Mouse (Mus musculus): ENCODE data around the gene S100a7a. TPM values are rescaled to one million over a fixed set of nuclear protein-coding genes. Genes with fewer than 3 reads are reported as not detected.

The S100a7a gene
- polyA plus RNA-seq, 1 experiment, result 0.39 TPM

GRCm38 (mm10) chr3:90627807-90628206 lies 26.0 kb upstream of the S100a7a start:
- DNase-seq (ENCODE audit: low read depth), result no peak

DNA sequence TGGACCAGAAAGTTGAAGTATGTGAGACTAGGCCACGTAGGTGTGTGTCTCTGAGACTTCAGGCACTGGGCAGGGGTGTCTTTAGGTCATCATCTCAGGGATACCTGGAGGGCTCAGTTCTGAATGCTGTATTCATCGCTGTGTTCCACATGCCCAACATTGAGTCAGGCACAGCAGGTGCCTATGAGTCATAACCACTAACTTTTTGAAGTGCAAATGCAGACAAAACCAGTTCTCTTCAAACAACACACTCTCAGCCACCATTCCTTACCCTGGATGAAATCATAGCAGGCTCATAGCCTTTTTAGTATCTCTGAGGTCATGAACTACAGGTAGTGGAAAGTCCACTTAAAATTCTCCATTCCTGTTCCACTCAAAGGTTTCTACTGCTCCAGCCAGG lies 24.5 kb upstream of the S100a7a start:
- DNase-seq (ENCODE audit: low read depth), result no peak

DNA sequence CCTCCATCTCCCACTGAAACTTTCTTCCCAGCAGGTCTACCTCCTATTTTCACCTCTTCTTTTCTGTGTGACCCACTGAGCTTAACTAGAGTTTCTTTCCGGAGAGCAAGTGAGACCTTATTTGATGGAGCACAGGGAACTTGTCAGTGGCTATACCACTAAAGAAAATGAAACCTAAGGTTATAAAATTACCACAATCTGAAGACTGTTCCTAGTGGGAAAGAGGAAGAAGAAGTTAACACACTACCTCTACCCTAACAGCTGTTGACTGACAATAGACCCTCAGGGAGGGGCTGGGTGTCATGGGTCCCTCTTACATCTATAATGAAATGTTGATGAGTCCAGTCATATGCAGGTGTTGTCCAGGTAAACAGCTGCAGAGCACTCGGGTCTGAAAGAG lies 21.8 kb upstream of the S100a7a start:
- no peak for DNase-seq (ENCODE audit: low read depth)

DNA sequence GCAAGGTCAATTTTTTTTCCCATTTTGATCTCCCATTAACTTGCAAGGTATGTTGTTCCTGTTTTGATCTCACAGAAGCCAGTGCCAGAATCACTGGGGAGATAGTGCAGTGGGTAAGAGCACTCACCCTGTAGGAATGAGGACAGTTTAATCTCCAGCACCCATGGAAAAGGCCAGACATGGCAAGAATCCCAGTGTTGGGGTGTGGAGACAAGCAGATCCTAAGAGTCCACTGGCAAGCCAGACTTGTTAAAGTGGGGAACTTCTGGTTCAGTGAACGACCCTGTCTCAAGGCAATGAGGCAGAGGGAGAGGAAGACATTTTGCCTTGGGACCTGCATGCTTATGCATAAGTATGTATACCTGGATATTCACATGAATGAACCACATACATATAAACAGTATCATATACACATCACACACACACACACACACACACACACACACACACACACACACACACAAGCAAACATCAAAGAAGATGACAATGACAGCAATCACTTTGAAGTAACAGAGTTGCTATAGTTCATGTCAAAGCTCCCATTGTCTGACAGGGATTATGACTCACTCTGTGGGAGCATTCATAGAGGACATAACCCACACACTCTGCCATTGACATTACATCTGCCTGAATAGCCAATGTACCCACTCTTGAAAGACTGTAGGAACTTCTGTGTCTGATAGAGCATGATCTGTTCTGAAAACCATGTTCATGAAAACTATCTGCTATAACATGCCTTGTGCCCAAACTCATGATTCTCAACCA lies 15.1 kb upstream of the S100a7a start:
- no peak for DNase-seq (ENCODE audit: low read depth)

- no peak for DNase-seq (ENCODE audit: low read depth)
Observed at GRCm38 (mm10) chr3:90639511-90640154, 14.2 kb upstream of the S100a7a start.

DNA sequence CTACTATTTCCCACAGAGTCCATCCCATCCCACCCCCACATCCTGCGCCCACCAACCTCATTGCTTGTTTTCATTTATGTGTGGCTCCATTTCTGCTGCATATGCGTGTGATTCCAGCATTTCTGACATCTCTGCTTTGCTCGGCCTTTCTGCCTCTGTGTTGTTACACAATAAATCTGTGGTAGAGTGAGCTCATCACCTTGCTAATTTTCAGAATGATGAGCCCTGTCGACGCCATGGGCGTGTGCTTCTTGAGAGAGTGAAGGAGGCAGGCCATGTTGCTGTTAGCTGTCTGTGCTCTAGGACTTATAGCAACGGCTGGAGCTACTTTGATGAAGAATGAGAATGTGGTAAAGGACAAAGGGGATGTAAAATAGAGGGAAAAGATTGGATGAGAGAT lies 12.8 kb upstream of the S100a7a start:
- no peak for DNase-seq (ENCODE audit: low read depth)

DNA sequence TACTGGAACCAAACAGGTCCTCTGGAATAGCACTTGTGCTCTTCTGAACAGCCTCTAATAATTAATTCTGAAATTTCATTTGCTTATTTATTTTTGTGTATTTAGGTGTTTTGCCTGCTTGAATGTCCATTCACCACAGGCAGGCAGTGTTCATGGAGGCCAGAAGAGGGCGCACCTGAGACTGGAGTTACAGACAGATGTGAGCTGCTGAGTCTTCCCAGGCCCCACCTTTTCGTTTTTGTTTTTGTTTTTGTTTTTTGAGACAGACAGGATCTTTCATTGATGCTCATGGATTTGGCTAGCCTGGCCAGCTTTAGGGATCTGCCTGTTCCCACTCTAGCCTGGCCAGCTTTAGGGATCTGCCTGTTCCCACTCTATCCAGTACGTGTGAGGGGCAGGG lies 9.6 kb upstream of the S100a7a start:
- DNase-seq (ENCODE audit: low read depth), result no peak

- DNase-seq (ENCODE audit: low read depth), result peak; percentile 68
Observed at GRCm38 (mm10) chr3:90647291-90647690, 6.5 kb upstream of the S100a7a start.

DNA sequence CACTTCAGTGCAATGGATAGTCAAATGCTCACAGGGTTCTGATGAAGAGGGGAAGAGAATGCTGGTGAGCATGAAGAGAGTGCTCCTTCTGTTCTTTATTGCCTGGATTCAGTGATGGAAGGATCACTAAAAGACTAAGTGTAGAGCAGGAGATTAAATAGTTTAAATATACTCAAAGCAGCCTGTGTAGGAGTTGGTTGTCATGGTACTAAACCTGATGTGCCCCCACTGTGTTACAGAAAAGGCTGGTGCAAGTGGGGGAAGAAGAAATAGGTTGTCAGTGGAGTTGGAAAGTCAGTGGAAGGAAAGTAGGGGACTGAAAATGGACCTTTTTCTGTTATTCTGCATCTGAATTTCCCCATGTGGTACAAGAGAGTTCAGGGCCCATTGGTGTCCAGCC lies 4.8 kb upstream of the S100a7a start:
- DNase-seq (ENCODE audit: low read depth), result no peak

DNA sequence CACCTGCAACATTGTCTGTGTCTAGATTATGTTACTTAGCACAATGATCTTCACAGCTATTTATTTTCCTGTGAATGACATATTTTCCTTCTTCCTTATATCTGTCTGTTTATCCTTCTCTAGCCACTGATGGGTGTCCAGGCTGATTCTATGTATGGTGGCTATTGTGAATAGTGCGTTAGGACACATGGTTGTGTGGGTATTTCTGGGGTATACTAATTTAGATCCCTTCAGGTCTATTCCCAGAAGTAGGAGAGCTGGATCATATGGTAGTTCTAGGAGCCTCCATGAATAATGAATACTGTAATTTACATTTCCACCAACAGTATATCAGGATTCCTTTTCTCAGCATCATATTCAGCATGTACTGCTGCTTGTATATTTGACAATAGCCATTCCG lies 4.0 kb upstream of the S100a7a start:
- no peak for DNase-seq (ENCODE audit: low read depth)

DNA sequence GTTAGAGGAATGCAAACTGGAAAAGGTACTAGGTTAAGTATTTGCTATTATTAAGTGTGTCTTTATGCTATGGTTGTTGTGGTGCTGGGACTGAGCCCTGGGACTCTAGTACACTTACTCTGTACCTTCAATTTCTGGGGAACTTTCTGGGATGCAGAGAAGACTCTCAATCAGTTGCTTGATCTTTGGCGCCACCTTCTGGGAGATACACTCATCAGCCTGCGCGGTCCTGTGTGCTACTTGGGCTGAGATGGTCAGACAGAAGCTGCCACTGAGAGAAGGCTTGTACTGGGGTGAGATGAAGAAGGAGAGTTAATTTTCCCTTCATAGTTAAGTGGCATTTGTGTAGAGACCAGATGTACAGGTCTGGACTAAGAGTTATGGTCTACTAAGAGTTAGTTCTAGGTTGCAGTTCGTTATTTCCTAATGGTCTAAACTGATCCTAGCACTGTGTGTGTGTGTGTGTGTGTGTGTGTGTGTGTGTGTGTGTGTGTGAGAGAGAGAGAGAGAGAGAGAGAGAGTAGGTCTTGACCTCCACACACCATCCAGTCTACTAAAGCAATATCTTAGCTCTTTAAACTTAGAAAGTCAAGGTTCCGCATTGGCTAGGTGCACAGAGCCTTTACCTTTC lies 824 bp upstream of the S100a7a start:
- no peak for DNase-seq (ENCODE audit: low read depth)

- no peak for DNase-seq (ENCODE audit: low read depth)
Observed at GRCm38 (mm10) chr3:90657405-90657804, 3.6 kb downstream of the S100a7a start.

- DNase-seq (ENCODE audit: low read depth), result no peak
Observed at GRCm38 (mm10) chr3:90659364-90660044, 5.7 kb downstream of the S100a7a start.

- no peak for DNase-seq (ENCODE audit: low read depth)
Observed at GRCm38 (mm10) chr3:90664219-90664618, 10.4 kb downstream of the S100a7a start.

DNA sequence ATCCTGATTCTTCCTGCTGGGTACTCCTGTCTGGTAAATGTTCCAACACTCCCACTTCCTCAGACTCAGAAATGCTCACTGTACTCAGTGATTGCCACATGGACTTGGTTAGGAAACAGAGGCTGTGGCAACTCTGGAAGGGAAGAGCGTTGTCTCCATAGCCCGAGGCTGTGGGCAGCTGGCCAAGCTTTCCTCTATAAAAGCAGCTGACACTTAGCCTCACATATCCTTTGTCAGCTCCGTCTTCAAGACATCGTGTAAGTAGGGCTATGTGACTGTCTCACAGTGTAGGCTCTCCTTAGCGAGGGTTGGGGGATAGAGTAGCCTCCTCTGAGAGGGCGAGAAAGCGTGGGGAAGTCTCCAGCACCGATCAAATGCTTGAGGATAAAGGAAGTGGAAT lies 15.0 kb downstream of the S100a7a start, which contains the start of gene S100a8:
Gene S100a8, plus strand, starts transcription at position 133 of the 400 bp plus-strand sequence.
- DNase-seq (ENCODE audit: low read depth), result peak; percentile 83

DNA sequence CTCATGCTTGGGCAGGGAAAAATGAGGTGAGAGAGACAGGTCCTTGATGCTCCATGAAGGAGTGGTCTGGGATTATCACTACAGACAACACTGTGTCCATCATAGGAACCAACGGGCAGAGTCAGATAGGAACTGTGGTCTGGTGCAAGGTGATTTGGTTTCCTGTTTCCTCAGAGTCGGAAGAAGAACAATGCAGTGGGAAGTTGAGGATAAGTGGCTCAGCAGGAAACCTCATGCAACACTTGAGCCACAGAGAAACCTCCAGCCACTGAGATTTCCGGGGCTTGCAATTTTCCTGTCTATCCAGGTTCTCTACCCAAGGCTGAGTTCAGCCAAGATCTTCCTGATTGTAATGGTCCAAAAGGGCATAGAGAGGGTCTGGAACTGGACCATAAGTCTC lies 24.8 kb downstream of the S100a7a start:
- no peak for DNase-seq (ENCODE audit: low read depth)

DNA sequence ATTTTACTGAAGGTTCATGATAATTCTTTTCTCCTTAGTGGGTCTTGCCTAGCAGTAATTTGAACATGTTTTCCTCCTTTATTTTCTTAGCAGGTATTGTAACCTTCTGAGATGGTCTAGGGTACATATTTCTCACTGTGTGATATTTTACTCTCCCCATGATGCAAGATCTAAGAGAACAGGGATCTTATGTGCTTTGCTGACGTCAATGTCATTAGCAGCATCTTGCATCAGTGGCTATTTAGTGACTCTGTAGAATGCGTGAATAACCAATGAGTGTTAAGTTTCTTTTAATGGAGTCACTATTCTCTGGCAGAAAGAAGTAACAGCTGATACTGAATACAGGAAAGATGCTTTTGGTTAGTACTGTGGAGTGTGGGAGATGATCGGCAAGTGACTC lies 30.1 kb downstream of the S100a7a start:
- no peak for DNase-seq (ENCODE audit: low read depth)

GRCm38 (mm10) chr3:90686835-90687234 lies 33.0 kb downstream of the S100a7a start:
- DNase-seq (ENCODE audit: low read depth), result no peak

- no peak for DNase-seq (ENCODE audit: low read depth)
Observed at GRCm38 (mm10) chr3:90693496-90693895, 39.7 kb downstream of the S100a7a start.

DNA sequence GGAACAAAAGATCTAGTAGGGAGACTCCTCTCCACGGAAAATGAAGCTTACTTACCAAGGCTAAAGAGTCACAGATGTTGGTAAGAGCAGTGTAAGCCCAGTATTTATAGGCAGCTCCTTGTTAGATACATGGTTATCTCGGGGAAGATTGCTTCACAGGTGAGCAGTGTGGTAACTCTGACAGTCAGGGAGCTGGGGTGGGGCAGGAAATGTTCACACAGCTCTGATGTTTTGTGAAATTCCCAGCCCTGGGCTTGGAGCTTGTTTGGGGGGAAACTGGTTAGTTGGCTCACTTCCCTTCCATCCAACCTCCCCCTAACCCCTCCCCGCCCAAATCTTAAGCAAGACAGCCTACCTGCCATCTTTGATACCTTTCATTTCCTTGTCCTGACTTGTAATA lies 41.8 kb downstream of the S100a7a start, which contains the start of gene S100a9:
Gene S100a9, minus strand, starts transcription at position 109 of the 400 bp plus-strand sequence.
- DNase-seq (ENCODE audit: low read depth), result no peak

GRCm38 (mm10) chr3:90702244-90702643 lies 48.4 kb downstream of the S100a7a start:
- DNase-seq (ENCODE audit: low read depth), result no peak
